In the genomic region with DNA sequence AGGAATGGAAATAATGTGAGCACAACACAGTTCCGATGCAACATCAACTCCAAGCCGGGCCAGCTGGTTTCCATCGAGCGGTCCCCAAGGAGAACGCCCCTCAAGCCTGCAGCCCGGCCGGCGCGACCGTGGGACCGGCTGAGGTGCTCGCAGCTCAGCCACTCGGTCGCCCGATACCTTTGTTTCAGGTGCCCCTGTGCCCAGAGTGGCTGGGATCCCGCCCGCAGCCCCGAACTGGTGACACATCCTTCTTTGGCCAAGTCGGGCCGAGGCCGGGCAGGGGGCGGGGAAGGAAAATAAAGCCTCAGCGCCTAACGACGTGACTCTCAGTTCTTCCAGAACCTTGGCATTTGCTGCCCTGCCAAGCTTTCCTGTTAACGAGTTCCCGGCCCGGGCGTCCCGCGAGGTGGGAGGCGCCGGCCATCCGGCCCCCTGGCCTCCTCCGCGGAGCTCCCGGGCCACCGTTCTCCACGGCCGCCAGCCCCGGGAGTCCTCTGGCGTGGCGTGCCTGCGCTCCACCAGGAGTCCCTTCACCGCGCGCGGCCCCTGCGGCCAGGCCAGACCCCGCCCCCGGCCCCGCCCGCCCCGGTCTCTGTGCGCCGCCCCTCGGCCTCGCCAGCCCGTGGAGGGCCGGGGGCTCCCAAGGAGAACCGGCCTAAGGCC, we compare ENCODE assay signal across 8 mouse cellular contexts. TPM values are rescaled to one million over a fixed set of nuclear protein-coding genes. Genes with fewer than 3 reads are reported as not detected.
DNase-seq lines count a peak whose midpoint lies in the region; ATAC-seq and TF ChIP-seq lines count a peak whose summit lies in the region.

No protein-coding gene starts in this region.

- H3K9ac ChIP-seq in kidney, postnatal 0 days (ENCODE audit: low read depth, low read length): peak overlapping the region; percentile 88
- peak overlapping the region; percentile 80 for H3K9ac ChIP-seq in lung, postnatal 0 days (replicated peaks; ENCODE audit: low read depth)

- H3K4me2 ChIP-seq in kidney, postnatal 0 days (ENCODE audit: low read length): peak overlapping the region; percentile 61
- H3K4me2 ChIP-seq in lung, postnatal 0 days (replicated peaks; ENCODE audit: low read depth, low read length): peak overlapping the region; percentile 69

- H3K27me3 ChIP-seq in cerebellum, adult 2 months (ENCODE audit: control insufficient read depth, insufficient read depth, low read length): no peaks in the 10 kb centered on the region
- no peaks in the 10 kb centered on the region for H3K27me3 ChIP-seq in embryonic facial prominence, embryonic 10.5 days (replicated peaks; ENCODE audit: low read depth, poor library complexity, severe bottlenecking)
- H3K27me3 ChIP-seq in kidney, postnatal 0 days (ENCODE audit: insufficient read depth, low read length): no peaks in the 10 kb centered on the region
- no peaks in the 10 kb centered on the region for H3K27me3 ChIP-seq in lung, postnatal 0 days (replicated peaks; ENCODE audit: insufficient read depth, low read length)

- peak overlapping the region; percentile 75; the same call in 1 of the 2 replicates for H3K27ac ChIP-seq in cerebellum, adult 2 months (ENCODE audit: insufficient read depth, low read length)
- H3K27ac ChIP-seq in embryonic facial prominence, embryonic 10.5 days (replicated peaks): peak overlapping the region; percentile 96
- peak overlapping the region; percentile 99 for H3K27ac ChIP-seq in kidney, postnatal 0 days
- peak overlapping the region; percentile 98 for H3K27ac ChIP-seq in lung, postnatal 0 days (ENCODE audit: low read length)

- no peak for TF ChIP-seq CTCF in cerebellum, adult 2 months (IDR thresholded peaks at IDR 0.05; ENCODE audit: borderline replicate concordance, insufficient read depth, low read depth, low read length)
- TF ChIP-seq CTCF in kidney, postnatal 0 days (IDR thresholded peaks at IDR 0.05; ENCODE audit: low read depth): no peak
- no peak for TF ChIP-seq CTCF in lung, postnatal 0 days (IDR thresholded peaks at IDR 0.05)

- TF ChIP-seq EP300 in lung, postnatal 0 days (IDR thresholded peaks at IDR 0.05): no peak

- TF ChIP-seq POLR2A in cerebellum, adult 2 months (IDR thresholded peaks at IDR 0.05; ENCODE audit: borderline replicate concordance, insufficient read depth, low read length): no peak

- H3K4me3 ChIP-seq in cerebellum, adult 2 months (replicated peaks; ENCODE audit: insufficient read depth, low read depth, low read length): peak overlapping the region; percentile 86
- H3K4me3 ChIP-seq in embryonic facial prominence, embryonic 10.5 days: peak overlapping the region; percentile 84
- H3K4me3 ChIP-seq in kidney, postnatal 0 days (replicated peaks; ENCODE audit: low read depth, low read length): peak overlapping the region; percentile 83
- H3K4me3 ChIP-seq in lung, postnatal 0 days (ENCODE audit: low read depth, low read length): peak overlapping the region; percentile 77

- no peaks in the 10 kb centered on the region for H3K36me3 ChIP-seq in embryonic facial prominence, embryonic 10.5 days (replicated peaks)
- H3K36me3 ChIP-seq in kidney, postnatal 0 days (ENCODE audit: insufficient read depth, low read length): no peaks in the 10 kb centered on the region
- no peaks in the 10 kb centered on the region for H3K36me3 ChIP-seq in lung, postnatal 0 days (ENCODE audit: insufficient read depth, low read length)

- H3K4me1 ChIP-seq in cerebellum, adult 2 months (ENCODE audit: control insufficient read depth, insufficient read depth, low read length): no peaks in the 10 kb centered on the region; the same call in 1 of the 2 replicates
- H3K4me1 ChIP-seq in embryonic facial prominence, embryonic 10.5 days: peaks cover 18% of the 10 kb centered on the region
- H3K4me1 ChIP-seq in kidney, postnatal 0 days (replicated peaks; ENCODE audit: insufficient read depth, low read length): 0 out of 2 replicates have a peak, but pooled peaks cover 5% of the 10 kb centered on the region
- H3K4me1 ChIP-seq in lung, postnatal 0 days (ENCODE audit: insufficient read depth, low read depth, low read length): no peaks in the 10 kb centered on the region

- peak; percentile 73 for DNase-seq in cerebellum, adult 2 months
- DNase-seq in cerebellum, adult 11 months: no peak
- DNase-seq in embryonic facial prominence, embryonic 10.5 days (ENCODE audit: low spot score): peak; percentile 92
- peak; percentile 89 for DNase-seq in heart, adult 18-20 months
- peak; percentile 84 for DNase-seq in kidney, postnatal 0 days (ENCODE audit: low spot score)
- peak; percentile 92 for DNase-seq in lung, postnatal 0 days (ENCODE audit: low spot score)
- peak; percentile 59 for DNase-seq in ovary, postnatal 14 days (ENCODE audit: low spot score)

- H3K9me3 ChIP-seq in embryonic facial prominence, embryonic 10.5 days: no peaks in the 10 kb centered on the region
- H3K9me3 ChIP-seq in kidney, postnatal 0 days (replicated peaks; ENCODE audit: low read length): no peaks in the 10 kb centered on the region
- no peaks in the 10 kb centered on the region for H3K9me3 ChIP-seq in lung, postnatal 0 days (ENCODE audit: low read length)

- WGBS in cerebellum, adult 2 months: under 1% methylated on average over 61 of the region's 61 CpGs
- WGBS in embryonic facial prominence, embryonic 10.5 days: under 1% methylated on average over 61 of the region's 61 CpGs
- under 1% methylated on average over 56 of the region's 61 CpGs for WGBS in kidney, postnatal 0 days
- WGBS in lung, postnatal 0 days: 2% methylated on average over 58 of the region's 61 CpGs

- peak; percentile 26 for ATAC-seq in activated CD4-positive, CD25-positive, alpha-beta regulatory T cell, adult 4 months
- ATAC-seq in kidney, postnatal 0 days (replicated peaks; ENCODE audit: low FRiP score, low read depth): peak; percentile 96
- peak; percentile 96 for ATAC-seq in lung, postnatal 0 days

RNA-seq across cellular contexts. Expression of gene Ppp2r3a, which starts 0.5 kb away (rescaled TPM):
- 17.6 and 18.8 TPM in 2 replicates for polyA plus RNA-seq in cerebellum, adult 2 months (2012; rRNA removed)
- polyA plus RNA-seq in activated CD4-positive, CD25-positive, alpha-beta regulatory T cell, adult 4 months (2017; shearing (Covaris generic)): 1 to 10 TPM in 1 of 2 experiments, under 1 TPM in 1; 0.87 to 1.4 TPM
- polyA plus RNA-seq in embryonic facial prominence, embryonic 10.5 days (2016; fragmentation: Nextera tagmentation; extraction: Ambion mirVana): 10.6 and 10.9 TPM in 2 replicates
- 100 to 1,000 TPM; 206 to 224 TPM for total RNA-seq in heart, adult 18-20 months (2021)
- 15.3 and 16.6 TPM in 2 replicates for polyA plus RNA-seq in kidney, postnatal 0 days (2015; fragmentation: Nextera tagmentation; extraction: Ambion mirVana)
- polyA plus RNA-seq in lung, postnatal 0 days (2015; fragmentation: Nextera tagmentation; extraction: Ambion mirVana): 7.2 and 7.7 TPM in 2 replicates

Comparison
In these comparisons a context has a peak if more than half of its experiments do, and no peak if none do; other contexts are left out.
1. ATAC-seq: peak in every context shown above with its lines; median percentile 96 in kidney, postnatal 0 days; 96 in lung, postnatal 0 days; 26 in activated CD4-positive, CD25-positive, alpha-beta regulatory T cell, adult 4 months.